Mouse (Mus musculus): ENCODE measurements around the gene Abcc9.

Gene Abcc9

DNA sequence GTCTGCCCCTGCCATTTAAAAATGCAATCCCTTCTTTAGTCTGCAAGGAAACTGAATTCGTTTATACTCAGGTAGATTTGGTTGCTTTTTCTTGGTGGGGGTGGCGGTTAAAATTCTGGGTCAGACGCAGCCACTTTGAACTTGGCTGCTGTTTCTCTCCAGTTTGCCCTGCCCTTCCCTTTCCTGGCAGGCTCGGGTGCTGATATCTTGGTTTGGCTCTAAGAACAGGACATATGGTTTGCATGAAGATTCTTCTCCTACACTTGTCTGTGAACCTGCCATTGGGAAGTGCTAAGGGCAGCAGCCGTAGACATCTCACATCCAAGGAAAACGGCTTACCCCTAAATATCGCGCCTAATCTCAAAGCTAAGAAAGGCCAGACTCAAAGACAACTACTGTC lies 89.7 kb downstream of the Abcc9 start:
- DNase-seq (ENCODE audit: low spot score) = no peak

DNA sequence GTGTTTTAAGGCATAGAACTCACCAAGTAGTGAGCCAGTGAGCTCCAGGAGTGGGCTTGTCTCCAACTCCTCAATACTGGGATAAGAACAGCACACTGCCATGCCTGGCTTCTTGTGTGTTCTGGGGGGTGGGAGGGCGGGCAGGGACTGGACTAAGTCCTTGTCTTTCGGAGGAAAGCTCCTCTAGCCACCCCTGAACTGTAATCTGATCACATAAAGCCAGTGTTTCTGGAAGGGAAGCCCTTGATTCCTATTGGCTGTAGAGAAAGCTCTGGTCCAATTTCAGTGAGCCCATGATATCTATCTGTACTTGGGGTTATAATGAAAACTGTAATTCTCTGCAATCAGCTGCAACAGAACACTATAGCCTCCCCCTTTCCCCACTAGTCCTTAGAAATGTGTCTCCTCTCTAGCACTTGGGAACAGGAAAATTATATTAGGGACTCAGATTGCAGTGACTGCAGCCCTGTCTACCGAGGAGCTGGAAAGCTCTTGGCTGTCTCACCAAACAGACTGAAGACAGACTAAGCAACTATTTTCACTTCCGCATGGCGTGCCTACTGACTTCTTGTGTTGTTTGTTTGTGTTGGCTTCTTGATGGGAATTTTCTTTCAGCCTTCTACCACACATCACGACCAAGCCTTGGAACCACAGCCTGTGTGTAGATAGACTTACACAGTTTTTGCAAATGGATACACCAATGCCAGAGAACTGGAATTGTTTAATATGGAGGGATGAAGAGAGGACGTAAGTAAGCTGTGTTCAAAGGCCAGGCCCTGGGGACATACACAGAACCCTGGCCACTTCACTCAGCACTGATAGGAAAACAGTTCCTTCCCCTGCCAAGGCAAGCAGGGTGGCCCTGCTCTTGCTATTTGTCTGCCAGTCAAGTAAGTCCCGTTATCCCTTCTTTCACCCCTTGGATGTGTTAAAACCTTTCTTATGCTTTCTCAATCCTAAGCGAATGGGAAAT lies 92.4 kb downstream of the Abcc9 start:
- DNase-seq (ENCODE audit: low spot score) = no peak

DNA sequence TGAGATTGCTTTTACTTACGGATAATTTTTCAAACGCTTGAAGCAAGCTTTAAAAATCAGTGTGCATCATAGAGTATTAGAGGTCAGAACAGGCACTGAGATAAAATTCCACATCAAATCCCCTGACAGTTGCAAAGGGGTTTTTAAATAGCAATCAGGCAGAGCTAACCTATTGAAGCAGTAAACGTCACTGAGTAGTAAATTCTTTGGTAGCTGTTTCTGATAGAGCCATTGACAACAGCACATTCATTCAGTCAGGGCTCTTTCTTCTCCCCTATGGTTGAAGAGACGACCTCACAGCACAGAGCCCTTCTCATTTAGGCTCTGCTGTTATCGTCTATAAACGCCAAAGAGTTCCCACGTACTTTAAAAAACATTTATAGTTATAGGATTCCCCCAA lies 95.0 kb downstream of the Abcc9 start:
- DNase-seq (ENCODE audit: low spot score) = no peak

DNA sequence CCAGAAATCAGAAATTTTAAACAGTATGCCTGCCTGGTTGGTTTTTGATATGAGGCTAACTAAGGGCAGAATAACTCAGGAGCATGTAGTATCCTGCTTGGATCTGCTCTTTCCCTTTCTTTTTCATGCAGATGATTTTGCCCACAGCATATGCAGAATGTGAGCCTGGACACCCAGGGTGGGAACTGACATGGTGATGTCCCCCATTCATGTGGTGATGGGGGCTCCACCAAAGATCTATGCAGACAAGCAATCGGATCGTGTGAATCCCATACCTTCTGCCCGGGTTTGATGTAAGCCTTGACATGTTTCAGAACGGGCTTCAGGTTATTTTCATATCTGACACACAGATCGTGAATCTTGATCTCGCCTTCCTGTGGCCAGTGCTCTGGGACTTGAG lies 99.3 kb downstream of the Abcc9 start:
- DNase-seq (ENCODE audit: low spot score) = no peak

DNA sequence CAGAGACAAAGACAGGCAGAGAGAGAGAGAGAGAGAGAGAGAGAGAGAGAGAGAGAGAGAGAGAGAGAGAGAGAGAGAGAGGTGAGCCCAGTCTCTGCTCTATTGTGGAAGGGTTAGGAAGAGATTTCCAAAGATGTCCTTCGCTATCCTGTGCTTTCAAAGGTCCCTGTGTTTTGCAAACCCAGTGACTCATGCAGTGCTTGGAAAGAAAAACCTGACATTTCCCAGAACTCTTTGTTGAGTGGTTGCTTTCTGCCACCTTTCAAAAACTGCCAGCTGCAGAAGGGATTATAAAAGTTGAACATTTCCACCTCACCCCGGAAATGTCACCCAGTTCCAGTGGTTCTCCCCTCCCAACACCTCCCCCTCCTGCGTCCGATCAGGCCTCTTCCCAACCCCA lies 123.3 kb downstream of the Abcc9 start:
- no peak for DNase-seq (ENCODE audit: low spot score)

DNA sequence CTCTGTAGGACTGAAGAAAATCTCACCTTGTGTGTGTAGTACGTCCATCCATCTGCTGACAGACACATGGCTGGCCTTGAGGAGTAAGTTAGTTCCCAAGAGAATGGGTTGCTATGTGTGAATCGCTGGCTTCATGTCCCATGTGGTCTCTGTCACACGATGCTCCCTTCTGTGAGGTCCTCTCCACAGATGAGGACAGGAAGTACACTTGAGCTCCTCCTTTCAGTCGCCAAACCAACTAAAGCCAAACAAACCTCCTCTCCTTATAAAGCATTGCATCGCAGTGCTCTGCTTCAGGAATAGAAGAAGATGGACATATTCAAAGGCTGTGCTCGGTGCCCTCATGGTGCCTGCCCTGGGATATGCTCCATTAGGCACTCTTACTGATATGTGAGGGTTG lies 124.3 kb downstream of the Abcc9 start:
- no peak for DNase-seq (ENCODE audit: low spot score)

DNA sequence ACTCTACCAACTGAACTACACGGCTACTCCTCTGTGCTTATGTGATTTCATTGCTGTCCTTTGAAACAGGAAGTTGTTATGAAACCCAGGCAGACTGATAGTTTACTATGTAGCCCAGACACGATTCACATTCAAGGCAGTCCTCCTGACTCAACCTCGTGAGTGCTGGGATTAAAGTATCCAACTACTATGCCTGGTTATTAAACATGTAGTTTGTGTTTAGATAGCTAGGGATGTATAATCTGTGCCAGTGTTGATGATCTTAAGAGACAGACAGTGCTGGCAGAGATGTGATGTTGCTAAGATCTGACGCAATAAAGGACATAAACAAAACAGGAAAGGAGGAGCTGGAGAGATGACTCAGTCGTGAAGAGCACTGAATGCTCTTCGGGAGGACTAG lies 129.2 kb downstream of the Abcc9 start:
- DNase-seq (ENCODE audit: low spot score) = no peak

DNA sequence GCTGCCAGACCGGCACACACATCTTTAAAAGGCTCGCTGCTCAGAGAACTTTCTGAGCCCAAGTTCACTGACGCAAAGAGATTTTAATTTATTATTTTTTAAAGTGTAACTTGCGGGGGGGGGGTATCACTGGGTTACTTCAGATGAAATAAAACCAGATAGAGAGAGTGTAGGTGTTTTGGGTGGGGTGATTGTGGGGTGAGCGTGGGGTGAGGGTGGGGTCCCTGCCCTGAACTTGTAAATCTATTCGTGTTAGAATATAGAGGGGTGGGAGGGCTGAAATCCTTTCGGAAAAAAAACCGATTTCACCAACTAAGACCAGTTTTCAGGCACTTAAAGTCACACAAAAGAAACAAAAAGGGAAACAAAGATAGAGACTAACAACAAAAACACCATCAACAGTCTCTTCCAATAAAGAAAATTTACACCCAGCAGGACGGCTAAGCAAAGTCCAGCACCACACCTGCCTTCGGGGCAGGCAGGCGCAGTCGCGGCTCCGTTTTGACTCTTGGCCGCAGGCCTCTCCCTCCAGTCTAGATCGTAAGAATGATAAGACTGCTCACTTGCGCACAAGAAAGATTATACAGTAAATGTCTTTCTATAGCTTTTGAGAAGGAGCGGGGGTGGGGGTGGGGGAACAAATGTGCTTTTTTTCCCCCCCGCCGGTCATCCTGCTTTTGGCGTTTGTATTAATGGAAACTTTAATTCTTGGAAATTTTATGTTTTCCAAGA lies 130.3 kb downstream of the Abcc9 start:
- no peak for DNase-seq (ENCODE audit: low spot score)

DNA sequence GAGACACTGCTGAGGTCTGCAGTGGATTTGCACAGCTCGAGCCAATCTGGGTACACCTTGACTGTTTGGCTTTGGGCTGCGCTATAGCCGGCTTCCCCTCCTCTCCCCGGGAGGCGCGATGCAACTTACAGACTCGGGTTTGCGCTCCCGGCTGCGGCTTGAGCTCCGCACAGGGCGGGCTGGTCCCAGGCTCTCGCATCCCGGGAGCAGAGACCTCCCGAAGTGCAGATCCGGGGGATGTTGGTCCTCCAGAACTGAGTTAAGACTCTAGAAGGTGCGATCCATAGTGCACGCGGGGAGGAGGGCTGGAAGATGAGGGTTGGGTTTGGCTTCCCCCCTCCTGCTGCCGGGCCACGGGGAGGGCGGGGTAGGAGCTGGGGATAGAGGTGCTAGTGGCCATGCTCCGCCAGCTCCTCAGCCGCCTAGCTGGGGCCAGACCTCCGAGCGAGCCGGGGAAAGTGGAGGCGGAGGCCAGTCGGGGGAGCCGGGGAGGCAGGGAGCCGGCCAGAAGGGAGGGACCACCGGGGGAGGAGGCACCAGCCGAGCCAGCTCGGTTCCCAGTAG lies 131.0 kb downstream of the Abcc9 start, which contains the start of gene Kcnj8:
Gene Kcnj8, minus strand, starts transcription at position 560 of the 564 bp plus-strand sequence.
- no peak for DNase-seq (ENCODE audit: low spot score)

DNA sequence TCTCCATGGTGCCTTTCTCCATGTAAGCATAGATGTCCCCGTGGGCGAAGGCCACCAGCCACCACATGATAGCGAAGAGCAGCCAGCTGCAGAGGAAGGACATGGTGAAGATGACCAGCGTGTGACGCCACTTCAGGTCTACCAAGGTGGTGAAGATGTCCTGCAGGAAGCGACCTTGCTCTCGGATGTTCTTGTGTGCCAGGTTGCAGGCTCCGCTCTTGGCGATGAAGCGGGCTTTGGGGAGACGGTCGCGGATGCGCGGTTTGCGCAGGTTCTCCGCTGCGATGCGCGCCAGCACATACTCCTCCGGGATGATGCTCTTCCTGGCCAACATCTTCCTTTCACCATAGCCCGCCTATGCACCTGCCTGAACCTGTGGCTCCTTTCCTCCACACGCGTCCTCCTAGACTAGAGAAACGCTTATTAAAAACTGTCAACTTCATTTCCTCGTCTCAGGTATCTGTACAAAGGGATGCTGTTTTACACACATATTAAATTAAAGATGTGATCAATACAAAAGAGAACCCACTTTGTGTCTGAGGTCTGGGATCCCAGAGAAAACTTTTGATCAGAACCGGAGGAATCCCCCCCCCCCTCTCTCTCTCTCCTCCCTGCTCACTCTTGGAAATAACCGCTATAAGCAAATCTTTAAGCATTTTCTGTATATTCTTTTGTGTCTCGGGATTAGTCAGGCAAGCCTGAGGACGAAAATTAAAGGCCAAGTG lies 131.9 kb downstream of the Abcc9 start:
- DNase-seq (ENCODE audit: low spot score) = no peak

DNA sequence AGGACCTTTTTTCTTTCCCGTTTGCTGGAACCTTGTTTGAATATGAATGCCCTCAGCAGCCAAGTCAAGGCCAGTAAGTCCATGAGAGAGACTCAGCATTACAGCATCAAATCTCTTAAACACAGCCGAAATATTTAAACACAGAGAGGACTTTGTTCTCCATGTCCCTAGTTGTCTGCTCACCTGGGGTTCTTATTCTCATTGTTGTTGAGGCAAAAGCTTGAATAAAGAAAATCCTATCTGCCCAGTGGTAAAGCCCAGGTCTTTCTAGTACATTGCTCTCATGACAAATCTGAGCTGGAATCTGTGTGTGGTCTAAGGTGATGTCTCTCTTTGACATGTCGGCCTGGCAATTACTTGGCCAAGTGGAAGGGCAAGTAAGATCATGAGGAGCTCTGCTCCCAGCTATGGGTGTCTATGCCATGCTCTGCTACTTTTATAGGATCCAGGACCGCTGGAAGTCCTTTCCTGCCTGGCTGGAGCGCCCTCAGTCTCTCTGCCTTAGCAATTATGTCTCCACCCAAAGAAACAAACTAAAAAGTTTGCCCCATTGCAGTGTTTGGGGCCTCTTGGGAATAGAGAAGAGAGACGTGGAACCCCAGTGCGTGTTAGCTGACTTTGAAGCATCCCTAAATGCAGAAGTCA lies 133.3 kb downstream of the Abcc9 start:
- no peak for DNase-seq (ENCODE audit: low spot score)

DNA sequence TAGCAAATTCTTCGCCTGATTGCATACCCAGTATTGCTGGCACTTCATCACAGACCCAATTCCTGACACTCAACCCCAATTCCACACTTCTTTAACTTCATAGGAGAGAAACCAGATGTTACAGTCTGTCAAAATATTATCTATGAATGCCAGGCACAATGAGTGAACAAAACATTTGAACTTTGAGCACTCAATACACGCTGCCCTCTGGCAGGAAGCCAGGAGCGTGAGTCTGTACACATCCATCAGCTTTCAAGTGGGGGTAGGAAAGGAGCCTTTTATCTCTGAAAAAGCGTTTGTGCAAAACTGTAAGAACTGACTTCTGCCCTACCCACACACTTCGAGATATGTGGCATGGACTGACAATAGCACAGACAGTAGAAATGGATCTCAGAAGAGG lies 134.7 kb downstream of the Abcc9 start:
- DNase-seq (ENCODE audit: low spot score) = no peak

DNA sequence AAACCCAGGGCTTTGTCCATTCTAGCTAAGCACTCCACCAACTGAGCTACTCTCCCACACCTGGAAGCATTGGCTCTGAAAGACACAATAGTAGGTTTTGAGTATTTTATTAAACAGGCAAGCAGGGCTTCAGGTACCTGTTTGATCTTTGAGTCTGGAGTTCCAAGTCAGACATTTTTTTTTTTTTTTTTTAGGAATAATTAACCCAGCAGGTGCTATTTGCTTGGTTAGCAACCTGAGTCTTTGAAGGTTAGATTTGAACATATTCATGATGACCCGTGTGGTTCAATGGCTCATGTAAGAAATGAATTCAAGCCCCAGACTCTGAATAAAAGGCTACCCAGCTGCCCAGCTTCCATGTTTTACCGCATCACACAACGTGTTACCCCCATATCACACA lies 137.4 kb downstream of the Abcc9 start:
- DNase-seq (ENCODE audit: low spot score) = no peak

DNA sequence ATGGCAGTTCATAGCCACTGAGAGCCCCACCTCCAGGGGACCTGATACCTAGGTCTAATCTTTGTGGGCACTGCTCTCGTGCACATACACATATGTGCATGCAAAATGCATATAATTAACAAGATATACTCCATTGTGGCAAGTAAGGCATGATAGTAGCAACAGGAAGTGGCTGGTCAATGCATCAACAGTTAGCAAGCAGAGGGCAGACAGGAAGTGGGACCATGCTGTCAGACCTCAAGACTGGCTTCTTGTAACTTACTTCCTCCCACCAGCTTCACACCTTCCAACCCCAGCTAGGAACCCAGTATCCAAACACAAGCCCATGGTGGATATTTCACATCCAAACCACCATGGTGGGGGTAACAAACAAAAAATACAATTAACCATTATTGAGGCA lies 141.0 kb downstream of the Abcc9 start:
- no peak for DNase-seq (ENCODE audit: low spot score)

DNA sequence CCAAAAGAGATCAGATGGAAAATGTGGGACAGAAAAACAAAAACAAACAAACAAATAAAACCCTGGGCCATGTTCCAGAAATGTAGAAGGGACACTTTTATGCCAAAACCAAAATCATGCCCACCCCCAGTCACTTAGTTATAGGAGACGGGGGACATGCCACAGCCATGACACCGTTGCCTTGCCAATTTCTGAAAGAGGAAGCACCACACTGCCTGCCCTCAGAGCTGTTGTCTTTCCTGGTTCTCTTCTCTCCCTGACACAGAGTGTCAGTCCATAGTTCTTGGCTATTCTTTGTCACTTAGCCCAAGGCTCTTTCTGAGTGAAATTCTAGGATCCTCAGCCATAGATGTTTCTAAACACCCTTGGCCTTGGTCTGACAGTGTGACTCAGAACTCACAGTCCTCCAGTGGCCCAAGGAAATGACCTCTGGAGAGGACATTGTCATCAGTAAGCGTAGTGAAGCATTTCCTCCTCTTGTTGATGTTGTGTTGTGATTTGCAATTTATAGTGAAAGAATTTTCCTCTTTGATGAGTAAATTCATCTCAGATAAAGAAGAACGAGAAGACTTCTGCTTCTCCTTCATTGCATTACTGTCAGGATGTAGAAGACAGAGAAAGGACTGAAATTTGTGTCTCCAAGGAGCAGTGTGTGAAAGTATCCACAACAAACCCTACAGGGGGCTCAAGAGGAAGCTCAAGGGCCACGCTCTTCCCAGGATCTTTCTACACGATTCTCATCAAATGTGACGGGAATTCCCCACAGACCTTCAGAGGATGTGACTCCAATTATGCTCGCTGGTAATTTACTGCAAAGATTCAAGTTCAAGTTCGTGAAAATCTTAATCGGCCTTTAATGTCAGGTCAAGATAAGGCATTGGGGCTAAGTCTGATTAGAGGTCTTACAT lies 143.1 kb downstream of the Abcc9 start:
- no peak for DNase-seq (ENCODE audit: low spot score)

DNA sequence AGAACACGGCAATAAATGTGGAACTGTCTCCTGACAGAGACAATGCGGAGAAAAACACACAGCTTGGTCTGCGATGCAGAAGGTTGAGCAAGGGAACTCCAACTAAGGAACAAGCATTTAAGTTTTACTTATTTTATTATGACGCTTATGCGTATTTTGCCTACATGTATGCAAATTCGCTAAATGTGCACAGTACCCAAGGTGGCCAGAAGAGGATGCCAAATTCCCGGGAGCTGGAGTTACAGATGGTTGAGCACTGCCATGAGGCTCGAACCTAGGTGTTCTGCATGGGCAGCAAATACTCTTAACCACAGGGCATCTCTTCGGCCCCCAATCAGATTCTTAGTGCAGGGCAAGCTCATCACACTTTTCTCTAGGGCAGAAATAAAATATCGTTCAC lies 144.0 kb downstream of the Abcc9 start:
- peak; percentile 3 for DNase-seq (ENCODE audit: low spot score)

DNA sequence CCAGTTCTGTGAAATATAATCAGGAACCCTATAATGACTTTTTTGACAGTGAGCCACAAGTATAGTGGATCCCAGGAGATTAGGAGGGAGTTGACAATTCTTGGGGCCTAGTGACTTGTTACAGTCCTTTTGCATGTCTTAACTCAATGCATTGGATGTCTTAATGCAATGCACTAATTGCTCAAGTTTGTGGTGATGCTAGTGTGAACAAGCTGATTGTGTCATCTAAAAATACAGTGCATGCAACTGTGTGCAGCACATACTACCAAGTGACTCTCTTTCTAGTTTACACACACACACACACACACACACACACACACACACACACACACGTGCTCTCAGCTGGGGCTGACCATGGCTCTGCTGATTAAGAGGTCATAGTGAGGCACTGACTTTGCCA lies 146.1 kb downstream of the Abcc9 start:
- no peak for DNase-seq (ENCODE audit: low spot score)

DNA sequence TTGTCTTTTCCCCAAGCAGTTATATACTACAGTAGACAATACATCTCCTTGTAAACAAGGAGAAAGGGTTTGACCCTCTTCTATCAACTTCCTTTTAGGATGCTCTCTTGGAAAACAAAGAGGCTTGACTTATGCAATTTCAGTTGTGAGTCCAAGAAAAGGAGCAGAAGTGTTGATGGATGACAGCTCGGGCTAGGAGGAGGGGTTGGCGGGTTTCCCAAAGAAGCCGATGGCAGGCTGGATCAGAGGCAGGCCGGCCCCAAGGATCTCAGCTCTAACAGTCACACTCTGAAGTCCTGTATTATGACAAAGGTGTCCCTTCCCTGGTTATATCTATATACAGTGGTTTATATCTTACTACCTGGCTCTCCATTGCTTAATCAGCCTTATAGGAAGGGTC lies 150.6 kb downstream of the Abcc9 start:
- DNase-seq (ENCODE audit: low spot score) = no peak

DNA sequence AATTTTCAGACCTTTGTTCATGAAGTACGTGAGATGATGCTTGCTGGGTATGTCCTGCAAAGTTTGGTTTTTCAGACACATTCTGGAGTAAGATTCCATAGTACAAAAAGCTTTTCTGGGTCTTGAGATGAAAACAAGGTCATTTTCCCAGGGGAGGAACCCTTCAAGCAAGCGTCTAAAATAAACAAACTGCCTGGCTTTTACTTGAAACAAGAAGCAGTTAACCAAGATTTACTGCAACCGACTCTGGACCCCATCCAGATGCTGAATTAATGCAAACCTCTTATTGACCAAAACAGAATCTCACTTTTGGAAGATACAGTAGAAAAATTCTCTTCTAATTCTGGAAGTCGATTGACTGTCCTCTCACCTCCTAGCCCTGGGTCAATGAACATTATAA lies 151.2 kb downstream of the Abcc9 start:
- DNase-seq (ENCODE audit: low spot score) = no peak

DNA sequence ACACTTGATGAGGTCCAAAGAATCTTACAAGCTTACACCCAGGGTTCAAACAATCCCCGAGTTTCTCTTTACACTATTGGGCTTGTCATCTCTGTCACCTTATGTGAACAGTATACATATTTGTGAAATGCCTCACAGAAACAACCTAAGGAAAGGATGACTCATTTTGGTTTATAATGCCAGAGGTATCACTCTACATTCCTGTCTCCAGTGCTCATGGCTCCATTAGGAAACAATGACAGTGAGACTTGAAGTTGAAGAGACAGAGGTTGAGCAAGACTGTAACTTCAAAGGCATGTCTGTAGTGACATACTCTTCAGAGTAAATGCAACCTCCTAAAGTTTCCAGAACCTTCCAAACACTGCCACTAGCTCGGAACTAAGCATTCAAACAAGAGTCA lies 153.7 kb downstream of the Abcc9 start:
- no peak for DNase-seq (ENCODE audit: low spot score)

DNA sequence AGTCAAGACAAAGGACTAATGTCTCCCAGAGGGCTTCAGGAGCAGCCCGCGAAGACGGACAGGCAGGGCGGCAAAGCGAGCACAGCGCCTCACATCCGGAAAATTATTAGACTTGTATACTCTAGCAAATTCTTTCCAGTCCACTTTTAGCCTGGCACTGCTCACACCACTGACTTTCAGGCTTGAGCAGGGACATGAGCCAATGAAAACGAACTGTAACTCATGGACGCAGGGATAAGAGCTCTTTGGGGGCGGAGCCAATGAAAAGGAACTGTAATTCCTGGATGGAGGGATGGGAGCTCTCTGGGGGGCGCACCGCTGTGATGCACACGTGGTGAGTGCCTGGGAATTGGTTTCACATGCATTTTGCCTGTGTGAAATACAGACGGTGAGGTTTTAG lies 157.0 kb downstream of the Abcc9 start:
- DNase-seq (ENCODE audit: low spot score) = no peak
